Mouse (Mus musculus) heart, embryonic 11.5 days (tissue): ENCODE measurements at regions not wholly inside any gene's neighbourhood (a gene's known extent, or its start where the extent isn't known, plus 50 kb on each side); places are given as distances from the start of the nearest gene placed in this dataset.

Experiments used
- ATAC-seq: fragments of 200-750 bp; cut with Nextera tagmentation; replicated peaks from 2 replicates; pipeline ENCODE4 v1.8.0; 2017; ENCODE audit warnings: moderate library complexity; ENCODE audit not compliant: insufficient number of reproducible peaks, low FRiP score, low TSS enrichment
- H3K27ac ChIP-seq: fragments of 300-500 bp; sonication (generic); 2 replicates; pipeline ENCODE4 v1.5.1; 2014; ENCODE audit warnings: mild to moderate bottlenecking, low read depth, low read length
- H3K27me3 ChIP-seq: fragments of 300-500 bp; sonication (generic); 2 replicates; pipeline ENCODE4 v1.6.1; 2014; ENCODE audit warnings: mild to moderate bottlenecking, low read length, mixed read lengths; ENCODE audit not compliant: control insufficient read depth, insufficient read depth
- H3K36me3 ChIP-seq: fragments of 300-500 bp; sonication (generic); 2 replicates; pipeline ENCODE4 v1.6.1; 2014; ENCODE audit warnings: mild to moderate bottlenecking, low read length, moderate library complexity, mixed read lengths; ENCODE audit not compliant: control insufficient read depth, insufficient read depth
- H3K4me1 ChIP-seq: fragments of 300-500 bp; sonication (generic); 2 replicates; pipeline ENCODE4 v1.6.1; 2014; ENCODE audit warnings: low read length; ENCODE audit not compliant: control insufficient read depth, insufficient read depth
- H3K4me2 ChIP-seq: fragments of 300-500 bp; sonication (generic); 2 replicates; pipeline ENCODE4 v1.6.1; 2014; ENCODE audit warnings: mild to moderate bottlenecking, moderate library complexity
- H3K4me3 ChIP-seq: fragments of 300-500 bp; sonication (generic); 2 replicates; pipeline ENCODE4 v1.5.1; 2014; ENCODE audit warnings: low read depth, low read length
- H3K9ac ChIP-seq: fragments of 300-500 bp; sonication (generic); 2 replicates; pipeline ENCODE4 v1.6.1; 2014; ENCODE audit warnings: mild to moderate bottlenecking, low read depth, low read length, moderate library complexity
- H3K9me3 ChIP-seq: fragments of 300-500 bp; sonication (generic); replicated peaks from 2 replicates; pipeline ENCODE4 v1.6.1; 2016; ENCODE audit warnings: low read length; ENCODE audit not compliant: control insufficient read depth
- WGBS: fragments of 180-500 bp; shearing (Covaris S2); extraction: QIAGEN DNeasy Blood & Tissue Kit; methylation state at CpG from one replicate; pipeline ENCODE4 v1.1.7; 2014; ENCODE audit not compliant: insufficient replicate concordance; 5-methylcytosine and 5-hydroxymethylcytosine counted together

- no peaks in the 10 kb centered on the region for H3K36me3 ChIP-seq
- H3K27me3 ChIP-seq: no peaks in the 10 kb centered on the region
- H3K9me3 ChIP-seq: no peaks in the 10 kb centered on the region
- no peak overlapping the region for H3K4me2 ChIP-seq
- 70% methylated on average over 5 of the region's 5 CpGs for WGBS
- ATAC-seq: no peak
- no peak overlapping the region for H3K9ac ChIP-seq
- H3K27ac ChIP-seq: no peak overlapping the region
- H3K4me3 ChIP-seq: no peak overlapping the region
- H3K4me1 ChIP-seq: no peaks in the 10 kb centered on the region
These were observed 54.5 kb upstream of the Meis1 start for GRCm38 (mm10) chr11:19073265-19073664.

GRCm38 (mm10) chr11:19073887-19074564, 55.2 kb upstream of the Meis1 start:
- Histone ChIP-seq H3K27me3 (no peaks in the 10 kb centered on the region), H3K4me1 (no peaks in the 10 kb centered on the region), H3K27ac (no peak overlapping the region), H3K4me2 (no peak overlapping the region), H3K9me3 (no peaks in the 10 kb centered on the region), H3K9ac (no peak overlapping the region), H3K36me3 (no peaks in the 10 kb centered on the region), H3K4me3 (no peak overlapping the region)
- no peak for ATAC-seq
- WGBS: 68% methylated on average over 11 of the region's 11 CpGs

GRCm38 (mm10) chr11:19091101-19091857, 72.5 kb upstream of the Meis1 start:
- 81% methylated on average over 15 of the region's 15 CpGs for WGBS
- ATAC-seq: no peak
- H3K4me3 ChIP-seq: no peak overlapping the region

DNA sequence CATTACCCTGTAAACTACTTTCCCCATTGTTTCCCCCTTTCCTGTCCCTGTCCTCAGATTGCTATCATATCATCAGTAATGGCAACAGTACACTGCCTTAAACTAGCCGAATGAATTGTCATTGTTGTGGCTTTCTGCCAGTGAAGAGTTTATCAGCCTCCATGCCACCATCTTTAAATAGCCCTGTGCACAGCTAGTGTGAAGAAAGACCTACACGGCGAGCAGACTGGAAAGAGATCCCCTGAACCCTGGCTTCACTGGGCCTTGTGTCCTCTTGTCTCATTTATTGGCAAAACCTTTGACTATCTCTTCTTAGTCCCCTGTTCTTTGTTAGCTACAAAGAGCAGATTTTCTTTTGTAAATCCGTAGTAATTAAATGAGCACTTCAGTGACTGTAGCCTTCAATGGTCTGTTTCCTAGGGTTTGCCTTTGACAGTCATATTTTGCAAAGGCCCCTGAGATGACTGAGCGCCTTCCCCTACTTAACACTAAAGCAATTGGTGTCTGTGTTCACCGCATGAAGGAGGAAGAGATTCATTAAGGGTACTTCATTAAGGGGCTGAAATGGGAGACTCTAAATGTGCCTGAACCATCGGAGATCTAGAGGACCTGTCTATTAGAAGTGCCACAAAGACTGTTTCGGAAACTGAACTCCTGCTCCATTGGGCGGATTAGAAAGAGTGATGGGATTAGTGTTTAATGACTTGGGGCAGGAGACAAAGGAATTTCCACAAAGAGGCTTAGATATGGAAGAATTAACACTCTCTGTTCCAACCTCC, 74.4 kb upstream of the Meis1 start:
- no peaks in the 10 kb centered on the region for H3K36me3 ChIP-seq
- H3K27me3 ChIP-seq: no peaks in the 10 kb centered on the region
- H3K4me1 ChIP-seq: 0 out of 2 replicates have a peak, but pooled peaks cover 4% of the 10 kb centered on the region
- no peak overlapping the region for H3K4me2 ChIP-seq
- H3K4me3 ChIP-seq: no peak overlapping the region
- no peak for ATAC-seq
- H3K9me3 ChIP-seq: no peaks in the 10 kb centered on the region
- 67% methylated on average over 9 of the region's 9 CpGs for whole genome bisulfite sequencing
- H3K9ac ChIP-seq: no peak overlapping the region
- no peak overlapping the region for H3K27ac ChIP-seq

More at GRCm38 (mm10) chr11:19091101-19091857, 72.5 kb upstream of the Meis1 start:
- H3K9me3 ChIP-seq: no peaks in the 10 kb centered on the region
- 0 out of 2 replicates have a peak, but pooled peaks cover 4% of the 10 kb centered on the region for H3K4me1 ChIP-seq
- no peaks in the 10 kb centered on the region for H3K36me3 ChIP-seq
- no peak overlapping the region for H3K4me2 ChIP-seq
- H3K27ac ChIP-seq: no peak overlapping the region
- H3K27me3 ChIP-seq: no peaks in the 10 kb centered on the region
- no peak overlapping the region for H3K9ac ChIP-seq

DNA sequence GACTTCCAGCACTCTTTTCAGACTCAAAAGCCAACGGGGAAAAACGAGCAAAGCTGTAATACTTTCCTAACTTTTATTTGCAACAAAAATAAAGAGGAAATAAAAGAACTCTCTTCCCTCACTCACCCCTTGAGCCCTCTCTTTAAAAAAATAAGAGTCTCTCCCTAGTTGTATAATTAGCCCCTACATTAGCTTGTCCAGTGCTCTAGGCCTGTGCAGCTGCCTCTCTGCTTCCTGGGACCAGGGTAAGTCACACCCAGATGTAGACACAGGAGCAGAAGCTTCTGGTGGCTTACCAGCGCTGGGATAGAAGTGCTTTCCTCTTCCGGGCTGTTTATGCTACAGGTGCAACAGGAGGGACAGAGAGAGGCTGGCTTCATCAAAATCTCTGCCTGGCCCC, 75.0 kb upstream of the Meis1 start:
- no peak overlapping the region for H3K9ac ChIP-seq
- no peaks in the 10 kb centered on the region for H3K27me3 ChIP-seq
- H3K4me3 ChIP-seq: no peak overlapping the region
- WGBS: 65% methylated on average over 4 of the region's 4 CpGs
- H3K27ac ChIP-seq: no peak overlapping the region
- no peaks in the 10 kb centered on the region for H3K36me3 ChIP-seq
- no peak for ATAC-seq
- no peaks in the 10 kb centered on the region for H3K9me3 ChIP-seq
- H3K4me2 ChIP-seq: no peak overlapping the region
- H3K4me1 ChIP-seq: 0 out of 2 replicates have a peak, but pooled peaks cover 4% of the 10 kb centered on the region

DNA sequence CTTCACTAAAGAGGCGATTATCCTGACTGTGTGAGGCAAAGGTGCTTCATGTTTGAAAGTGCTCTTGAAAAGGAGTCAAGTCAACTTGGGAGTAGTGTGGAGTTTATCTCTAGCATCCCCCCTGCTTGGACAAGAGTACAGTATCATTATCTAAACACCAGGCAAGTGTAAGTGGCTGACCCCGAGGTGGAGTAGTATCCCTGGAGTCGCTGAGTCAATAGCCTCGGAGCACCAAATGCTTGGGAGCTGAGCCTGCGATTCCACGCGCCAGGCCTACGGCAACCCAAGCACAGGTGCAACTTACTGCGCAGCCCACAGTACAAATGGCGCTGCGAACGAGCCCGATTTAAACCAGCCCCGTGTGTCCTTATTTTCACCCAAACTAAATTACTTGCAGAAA, 75.4 kb upstream of the Meis1 start:
- no peaks in the 10 kb centered on the region for H3K27me3 ChIP-seq
- ATAC-seq: no peak
- no peak overlapping the region for H3K4me3 ChIP-seq
- H3K4me1 ChIP-seq: 0 out of 2 replicates have a peak, but pooled peaks cover 4% of the 10 kb centered on the region
- no peak overlapping the region for H3K9ac ChIP-seq
- H3K9me3 ChIP-seq: no peaks in the 10 kb centered on the region
- H3K27ac ChIP-seq: no peak overlapping the region
- no peaks in the 10 kb centered on the region for H3K36me3 ChIP-seq
- no peak overlapping the region for H3K4me2 ChIP-seq
- 49% methylated on average over 14 of the region's 14 CpGs for WGBS

DNA sequence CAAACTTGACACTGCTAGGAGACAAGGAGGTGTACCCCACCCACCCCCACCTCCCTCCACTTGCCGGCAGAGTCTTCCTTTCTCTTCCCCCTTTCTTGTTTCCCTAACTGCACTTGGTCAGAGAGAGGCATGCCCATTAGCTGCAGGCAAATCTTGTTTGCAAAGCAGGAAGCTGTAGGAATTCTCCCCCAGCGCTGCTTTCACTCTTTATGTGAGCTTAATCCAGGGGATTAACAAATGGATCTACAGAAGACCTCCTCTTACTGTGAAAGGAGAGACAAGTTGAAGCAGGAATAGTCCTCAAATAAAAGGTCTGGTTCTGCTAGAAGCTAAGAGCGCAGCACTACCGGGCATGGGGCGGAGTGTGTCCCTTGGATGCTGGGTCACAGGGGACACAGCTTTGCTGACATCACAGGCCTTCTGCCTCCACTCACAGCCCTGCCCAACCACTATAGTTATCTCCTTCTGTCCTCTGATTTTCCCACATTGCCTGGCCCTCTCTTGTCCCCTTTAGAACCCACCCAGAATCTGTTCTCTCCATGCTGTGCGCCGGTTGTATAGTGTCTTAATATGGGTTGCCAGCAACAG, 84.3 kb upstream of the Meis1 start:
- no peaks in the 10 kb centered on the region for H3K27me3 ChIP-seq
- H3K36me3 ChIP-seq: no peaks in the 10 kb centered on the region
- ATAC-seq: no peak
- H3K9me3 ChIP-seq: no peaks in the 10 kb centered on the region
- no peak overlapping the region for H3K9ac ChIP-seq
- no peak overlapping the region for H3K27ac ChIP-seq
- H3K4me1 ChIP-seq: no peaks in the 10 kb centered on the region
- H3K4me2 ChIP-seq: peak overlapping the region; percentile 19
- WGBS: 32% methylated on average over 7 of the region's 7 CpGs
- H3K4me3 ChIP-seq: no peak overlapping the region

- H3K4me2 ChIP-seq: no peak overlapping the region
- H3K36me3 ChIP-seq: no peaks in the 10 kb centered on the region
- no peak overlapping the region for H3K27ac ChIP-seq
- H3K4me3 ChIP-seq: no peak overlapping the region
- no peaks in the 10 kb centered on the region for H3K27me3 ChIP-seq
- no peaks in the 10 kb centered on the region for H3K4me1 ChIP-seq
- no peak overlapping the region for H3K9ac ChIP-seq
- no peaks in the 10 kb centered on the region for H3K9me3 ChIP-seq
- ATAC-seq: no peak
- 72% methylated on average over 6 of the region's 6 CpGs for WGBS
These were observed 88.4 kb upstream of the Meis1 start for GRCm38 (mm10) chr11:19107180-19107579.
